Mouse (Mus musculus): ENCODE results near the gene Lrch4.

- TF ChIP-seq CTCF (IDR thresholded peaks at IDR 0.05; ENCODE audit: low read depth, low read length) (no peak), GATA2 (IDR thresholded peaks at IDR 0.05; ENCODE audit: borderline replicate concordance, low read depth, low read length) (no peak)
Measured at GRCm38 (mm10) chr5:137685653-137686052, 56.7 kb downstream of the Lrch4 start.
